Mouse (Mus musculus): ENCODE measurements around the gene Fnbp1.
A peak's percentile ranks its signal among the peaks of the same experiment; 100 is the strongest.
"Not testable (repeated sequence)": the region's sequence is repeated elsewhere in the genome, so short reads cannot be mapped to it uniquely, and the experiment has no call there.

The Fnbp1 gene

DNA sequence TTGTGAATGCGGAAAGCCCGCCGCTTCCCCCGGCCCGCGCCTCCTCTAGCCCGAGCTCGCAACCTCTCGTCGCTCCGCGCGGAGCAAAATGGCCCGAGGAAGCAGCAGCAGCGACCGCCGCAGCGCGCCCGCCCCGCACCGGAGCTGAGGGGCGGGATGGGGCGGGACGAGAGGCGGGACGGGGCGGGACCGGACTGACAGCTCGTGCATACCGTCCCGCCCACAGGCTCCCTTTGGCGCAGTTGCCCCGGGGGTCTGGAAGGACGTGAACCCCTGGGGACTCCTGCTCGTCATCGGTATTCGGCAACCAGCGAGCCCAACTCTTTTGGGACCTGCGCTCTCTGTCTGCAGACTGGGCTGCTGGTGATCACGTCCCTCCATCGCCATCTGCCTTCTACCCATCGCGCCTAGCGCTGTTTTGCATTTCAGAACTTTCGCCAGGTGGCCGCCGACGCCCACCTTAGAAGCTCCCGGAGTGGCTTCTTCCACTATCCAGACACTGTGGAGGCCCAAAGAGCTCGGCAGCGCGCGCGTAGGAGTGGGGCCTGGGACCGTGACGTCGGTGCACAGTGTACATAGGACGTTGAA is at the start of gene Fnbp1:
TSS of gene Fnbp1 (minus strand) at position 142 of the 588 bp plus-strand sequence.
- no peak for DNase-seq (ENCODE audit: extremely low read depth, low read depth)

DNA sequence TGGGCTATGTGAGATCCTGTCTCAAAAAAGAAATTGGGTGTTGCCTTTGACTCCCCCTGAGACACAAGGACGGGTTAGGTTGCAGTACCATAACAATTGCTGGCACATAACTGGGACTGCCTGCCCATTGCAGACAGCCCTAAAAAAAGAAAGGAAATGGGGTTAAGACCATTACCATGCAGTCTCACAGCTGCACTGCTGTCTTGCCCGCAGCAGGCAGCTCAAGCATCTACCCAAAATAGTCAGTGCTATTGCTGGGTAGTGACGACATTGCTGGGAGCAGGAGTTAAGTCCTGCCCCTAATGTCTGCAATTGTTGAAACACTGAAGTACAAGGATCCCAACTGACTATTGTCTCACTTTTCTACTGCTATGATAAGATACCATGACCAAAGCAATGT is 47.8 kb upstream of the Fnbp1 start:
- no peak for DNase-seq (ENCODE audit: extremely low read depth, low read depth)

DNA sequence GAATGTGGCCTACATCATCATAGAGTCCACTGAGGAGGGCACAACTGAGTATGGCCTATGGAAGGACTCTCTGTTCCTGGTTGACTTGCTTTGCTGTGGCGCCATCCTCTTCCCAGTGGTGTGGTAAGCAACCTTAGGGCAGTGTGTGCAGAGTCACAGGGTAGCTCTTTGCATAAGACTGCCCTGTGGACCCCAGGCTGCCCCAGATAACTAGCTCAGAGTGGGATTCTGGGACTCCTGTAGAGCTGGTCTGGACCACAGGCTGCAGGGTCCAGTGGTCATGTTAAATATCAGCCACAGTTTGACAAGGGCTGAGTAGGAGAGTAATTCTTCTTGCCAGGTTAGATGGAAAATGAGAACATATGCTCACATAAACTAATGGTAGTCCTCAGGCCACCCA is 46.9 kb upstream of the Fnbp1 start:
- DNase-seq (ENCODE audit: extremely low read depth, low read depth): no peak

DNA sequence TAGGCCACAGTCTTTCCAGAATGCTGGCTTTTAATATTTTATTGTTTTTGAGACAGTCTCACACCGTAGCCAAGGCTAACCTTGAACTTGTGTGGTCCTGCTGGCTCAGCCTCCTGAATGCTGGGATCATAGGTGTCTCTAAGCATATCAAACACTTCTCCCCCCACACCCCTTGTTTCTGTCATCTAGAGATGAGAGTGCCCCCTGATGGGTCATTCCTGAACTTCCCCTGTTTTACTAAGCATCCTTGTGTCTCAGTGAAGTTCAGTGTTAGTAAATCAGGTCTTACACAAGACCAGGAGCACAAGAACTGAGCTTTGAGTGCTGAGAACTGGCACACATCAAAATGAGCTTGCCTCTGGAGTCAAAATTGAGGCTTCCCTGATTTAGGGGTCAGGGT is 42.0 kb upstream of the Fnbp1 start:
- no peak for DNase-seq (ENCODE audit: extremely low read depth, low read depth)

DNA sequence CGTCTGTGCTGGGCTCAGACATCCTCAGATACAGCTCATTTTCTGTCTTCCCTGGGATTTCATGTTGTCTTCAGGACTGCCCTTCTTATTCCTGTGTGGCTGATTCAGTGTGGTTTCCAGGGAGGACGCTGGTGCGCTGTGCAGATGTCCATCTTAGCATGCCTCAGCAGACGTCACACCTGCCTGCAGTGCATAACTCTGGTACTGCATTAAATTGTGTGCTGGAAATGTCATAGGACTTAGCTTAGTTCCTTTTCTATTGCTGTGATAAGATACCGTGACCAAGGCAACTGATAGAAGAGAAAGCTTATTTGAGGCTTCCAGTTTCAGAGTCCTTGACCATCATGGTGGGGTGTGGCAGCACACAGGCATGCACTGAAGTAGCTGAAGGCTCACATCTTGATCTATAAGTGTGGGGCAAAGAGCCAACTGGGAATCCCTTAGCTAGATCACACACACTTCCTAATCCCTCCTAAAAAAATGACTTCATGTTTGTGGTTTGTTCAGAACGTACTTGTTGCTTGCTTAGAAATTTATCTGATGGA is 41.0 kb upstream of the Fnbp1 start:
- no peak for DNase-seq (ENCODE audit: extremely low read depth, low read depth)

DNA sequence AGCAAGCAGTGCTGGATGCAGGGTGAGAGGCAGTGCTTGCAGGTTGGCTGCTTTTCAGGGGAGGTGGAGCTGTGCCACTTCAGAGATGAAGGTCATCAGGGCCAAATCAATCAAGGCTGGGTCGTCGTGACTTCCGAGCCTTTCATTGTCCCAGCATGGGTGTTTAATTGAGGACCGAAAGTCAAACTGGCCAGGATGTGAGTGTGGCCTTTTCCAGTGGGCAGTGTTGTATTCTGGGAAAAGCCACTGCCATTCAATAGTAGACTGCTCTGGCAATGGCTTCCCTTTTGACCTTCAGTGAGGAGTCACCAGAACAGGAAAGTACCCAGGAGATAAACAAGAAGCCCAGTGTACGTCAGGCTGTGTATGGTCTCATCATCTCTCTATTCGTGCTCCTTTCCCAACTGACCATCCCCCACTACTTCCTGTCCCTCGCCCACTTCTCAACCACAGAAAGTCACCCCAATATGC is 38.3 kb upstream of the Fnbp1 start:
- no peak for DNase-seq (ENCODE audit: extremely low read depth, low read depth)

DNA sequence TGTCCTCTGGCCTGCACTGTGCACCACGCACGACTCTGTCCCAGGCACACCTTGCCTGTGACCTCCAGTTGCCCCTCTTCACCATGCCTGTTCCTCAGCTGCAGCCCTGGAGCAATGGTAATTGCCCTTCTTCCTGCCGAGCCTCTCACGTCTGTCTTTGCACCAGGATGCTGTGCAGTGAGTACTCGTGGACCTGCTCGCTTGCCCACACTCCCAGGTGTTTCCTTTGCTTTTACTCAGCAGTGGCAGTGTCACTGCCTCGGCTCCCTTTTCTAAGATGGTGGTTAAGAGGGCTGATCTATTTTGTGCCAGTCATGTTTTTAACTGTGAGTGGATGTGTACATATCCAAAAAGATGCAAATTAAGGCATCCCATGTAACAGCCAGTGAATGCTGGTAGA is 37.7 kb upstream of the Fnbp1 start:
- DNase-seq (ENCODE audit: extremely low read depth, low read depth): no peak

DNA sequence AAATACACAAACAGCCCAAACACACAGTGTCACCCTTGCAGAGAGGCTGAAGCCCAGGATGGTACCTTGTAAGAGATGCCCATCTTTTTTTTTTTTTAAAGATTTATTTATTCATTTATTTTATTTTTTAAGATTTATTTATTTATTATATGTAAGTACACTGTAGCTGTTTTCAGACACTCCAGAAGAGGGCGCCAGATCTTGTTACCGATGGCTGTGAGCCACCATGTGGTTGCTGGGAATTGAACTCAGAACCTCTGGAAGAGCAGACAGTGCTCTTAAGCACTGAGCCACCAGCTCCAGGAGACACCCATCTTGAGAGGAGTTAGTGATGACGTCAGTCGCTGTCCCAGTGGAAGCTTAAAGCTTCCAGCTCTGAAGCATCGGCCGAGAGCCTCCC is 36.8 kb upstream of the Fnbp1 start:
- DNase-seq (ENCODE audit: extremely low read depth, low read depth): not testable (repeated sequence)

DNA sequence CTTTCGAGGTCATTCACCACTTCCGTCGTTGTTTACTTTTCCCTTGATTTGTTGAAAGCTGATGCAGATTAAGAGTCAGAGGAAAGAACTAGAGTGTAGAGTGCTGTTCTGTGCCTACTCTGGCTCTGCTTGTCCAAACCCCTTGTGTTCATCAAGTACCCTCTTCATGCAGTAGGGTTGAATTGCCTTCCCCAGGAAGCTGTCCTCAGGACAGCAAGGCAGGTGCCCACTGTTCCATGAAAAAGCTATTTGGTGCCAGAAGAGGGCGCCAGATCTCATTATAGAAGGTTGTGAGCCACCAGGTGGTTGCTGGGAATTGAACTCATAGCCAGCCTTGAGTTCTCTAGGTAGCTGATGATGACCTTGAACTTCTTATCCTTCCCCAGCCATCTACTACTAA is 31.5 kb upstream of the Fnbp1 start:
- no peak for DNase-seq (ENCODE audit: extremely low read depth, low read depth)

DNA sequence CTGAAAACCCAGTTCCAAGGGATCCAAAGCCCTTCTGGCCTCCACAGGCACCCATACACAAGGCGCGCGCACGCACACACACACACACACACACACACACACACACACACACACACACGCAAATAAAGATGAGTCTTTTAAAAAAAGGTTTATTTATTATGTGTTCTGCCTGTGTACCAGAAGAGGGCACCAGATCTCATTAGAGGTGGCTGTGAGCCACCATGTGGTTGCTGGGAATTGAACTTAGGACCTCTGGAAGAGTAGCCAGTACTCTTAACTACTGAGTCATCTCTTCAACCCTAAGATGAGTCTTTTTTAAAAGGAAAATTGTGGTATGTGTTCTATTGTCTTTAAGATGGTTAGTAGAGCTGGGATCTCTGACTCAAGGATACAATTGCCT is 30.7 kb upstream of the Fnbp1 start:
- no peak for DNase-seq (ENCODE audit: extremely low read depth, low read depth)

DNA sequence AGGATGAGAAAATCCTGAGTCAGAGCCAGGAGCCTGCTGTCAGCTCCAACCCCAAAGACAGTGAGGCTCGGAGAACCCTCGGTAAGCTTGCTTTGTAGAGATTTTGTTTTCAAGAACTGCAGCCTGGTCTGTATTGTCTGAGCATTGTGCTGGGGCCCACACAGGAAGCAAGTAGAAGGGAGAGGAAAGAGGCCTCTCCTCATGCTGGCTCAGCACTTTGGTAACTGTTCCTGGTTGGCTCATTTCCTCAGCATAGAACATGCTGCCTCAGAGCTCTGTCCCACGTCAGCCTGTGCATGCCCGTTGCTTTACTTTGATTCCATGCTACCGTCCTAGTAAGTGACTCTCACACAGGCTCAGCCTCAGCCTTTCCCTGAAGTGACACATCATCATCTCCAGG is 30.2 kb upstream of the Fnbp1 start:
- no peak for DNase-seq (ENCODE audit: extremely low read depth, low read depth)

DNA sequence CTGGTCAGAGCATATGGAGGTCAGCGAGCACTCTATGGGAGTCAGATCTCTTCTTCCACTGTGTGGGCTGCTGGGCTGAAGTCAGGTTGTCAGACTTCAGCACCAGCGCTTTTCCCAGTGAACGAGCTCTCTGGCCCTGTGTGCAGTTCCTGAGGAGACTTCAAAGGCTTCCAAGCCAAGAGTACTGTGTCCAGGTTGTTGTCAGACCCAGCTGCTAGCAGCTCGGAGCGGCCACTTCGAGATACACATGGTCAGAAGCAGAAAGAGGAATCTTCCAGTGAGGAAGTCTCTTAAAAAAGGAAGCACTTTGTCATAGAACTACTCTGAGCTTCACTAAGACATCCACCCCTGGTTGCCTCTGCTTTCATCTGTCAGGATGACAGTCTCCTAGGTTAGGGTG is 28.4 kb upstream of the Fnbp1 start:
- DNase-seq (ENCODE audit: extremely low read depth, low read depth): no peak

DNA sequence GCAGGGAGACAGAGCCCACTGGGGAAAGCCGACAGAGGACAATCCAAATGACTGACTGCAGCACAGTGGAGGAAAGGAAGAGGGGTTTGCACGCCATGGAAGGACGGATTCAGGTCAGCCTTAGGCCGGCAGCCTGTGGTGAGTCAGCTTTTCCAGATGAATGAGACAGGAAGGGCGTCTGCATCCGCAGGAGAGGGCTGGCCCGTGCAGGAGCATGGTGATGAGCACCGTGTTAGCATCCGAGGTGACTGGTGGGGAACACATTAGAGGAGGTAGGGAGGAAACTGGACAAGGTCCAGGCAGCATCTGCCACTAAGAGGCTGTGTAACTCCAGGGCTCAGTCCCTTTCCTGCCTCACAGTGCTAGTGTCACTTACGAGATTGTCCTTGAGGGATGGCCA is 27.2 kb upstream of the Fnbp1 start:
- DNase-seq (ENCODE audit: extremely low read depth, low read depth): no peak

DNA sequence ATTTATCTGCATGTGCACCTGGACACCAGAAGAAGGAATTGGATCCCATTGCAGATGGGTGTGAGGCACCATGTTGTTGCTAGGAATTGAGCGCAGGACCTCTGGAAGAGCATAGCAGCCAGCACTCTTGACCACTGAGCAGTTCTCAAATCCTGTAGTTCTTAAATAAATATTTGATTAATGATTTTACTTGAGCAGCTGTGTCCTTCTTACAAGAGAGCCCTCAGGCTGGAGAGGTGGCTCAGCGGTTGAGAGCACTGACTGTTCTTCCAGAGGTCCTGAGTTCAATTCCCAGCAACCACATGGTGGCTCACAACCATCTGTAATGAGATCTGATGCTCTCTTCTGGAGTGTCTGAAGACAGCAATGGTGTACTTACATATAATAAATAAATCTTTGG is 25.8 kb upstream of the Fnbp1 start:
- DNase-seq (ENCODE audit: extremely low read depth, low read depth): not testable (repeated sequence)

DNA sequence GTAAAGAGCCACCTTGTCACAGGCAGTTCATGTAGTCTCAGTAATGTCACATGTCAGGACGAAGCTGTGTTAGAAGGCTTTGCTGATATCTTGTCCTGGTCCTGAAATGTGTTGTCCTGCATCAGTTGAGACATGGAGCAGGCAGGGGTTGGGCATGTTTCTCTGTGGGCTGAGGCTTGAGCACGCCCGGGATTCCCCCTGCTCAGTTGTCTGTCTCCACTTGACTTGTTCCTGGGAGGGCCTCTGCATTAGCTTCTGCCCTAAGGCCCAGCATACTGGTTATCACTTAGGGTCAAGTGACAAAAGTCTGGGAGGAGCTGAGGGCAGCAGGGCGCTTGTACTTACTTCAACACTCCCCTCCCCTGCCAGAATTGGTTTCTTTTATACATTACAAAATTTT is 23.7 kb upstream of the Fnbp1 start:
- DNase-seq (ENCODE audit: extremely low read depth, low read depth): no peak

DNA sequence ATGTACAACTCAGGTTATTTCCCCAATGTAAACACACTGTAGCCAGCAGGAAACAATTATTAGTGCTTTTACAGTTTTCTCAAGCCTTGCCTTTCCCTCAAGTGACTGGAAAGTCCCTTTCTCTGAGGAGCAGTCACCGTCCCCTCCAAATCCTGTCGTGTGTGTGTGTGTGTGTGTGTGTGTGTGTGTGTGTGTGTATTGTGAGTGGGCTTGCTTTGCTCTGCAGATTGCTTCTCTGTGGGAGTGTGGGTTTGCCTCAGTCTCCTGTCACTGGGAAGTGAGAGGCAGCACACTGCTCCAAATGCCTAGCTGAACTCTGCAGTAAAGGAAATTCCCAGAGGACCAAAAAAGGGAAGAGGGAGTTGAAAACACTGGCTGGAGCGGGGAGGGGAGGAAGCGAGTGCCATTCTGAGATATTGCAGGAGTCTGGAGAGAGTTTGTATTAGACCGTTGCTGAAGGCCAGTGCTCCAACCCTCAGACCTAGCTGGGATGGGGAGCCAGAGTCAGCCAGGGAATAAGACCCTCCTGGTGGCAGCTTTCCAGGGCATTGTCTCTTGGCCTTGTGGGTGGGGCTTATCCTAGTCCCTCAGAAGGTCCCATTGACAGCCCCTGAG is 23.1 kb upstream of the Fnbp1 start:
- no peak for DNase-seq (ENCODE audit: extremely low read depth, low read depth)

DNA sequence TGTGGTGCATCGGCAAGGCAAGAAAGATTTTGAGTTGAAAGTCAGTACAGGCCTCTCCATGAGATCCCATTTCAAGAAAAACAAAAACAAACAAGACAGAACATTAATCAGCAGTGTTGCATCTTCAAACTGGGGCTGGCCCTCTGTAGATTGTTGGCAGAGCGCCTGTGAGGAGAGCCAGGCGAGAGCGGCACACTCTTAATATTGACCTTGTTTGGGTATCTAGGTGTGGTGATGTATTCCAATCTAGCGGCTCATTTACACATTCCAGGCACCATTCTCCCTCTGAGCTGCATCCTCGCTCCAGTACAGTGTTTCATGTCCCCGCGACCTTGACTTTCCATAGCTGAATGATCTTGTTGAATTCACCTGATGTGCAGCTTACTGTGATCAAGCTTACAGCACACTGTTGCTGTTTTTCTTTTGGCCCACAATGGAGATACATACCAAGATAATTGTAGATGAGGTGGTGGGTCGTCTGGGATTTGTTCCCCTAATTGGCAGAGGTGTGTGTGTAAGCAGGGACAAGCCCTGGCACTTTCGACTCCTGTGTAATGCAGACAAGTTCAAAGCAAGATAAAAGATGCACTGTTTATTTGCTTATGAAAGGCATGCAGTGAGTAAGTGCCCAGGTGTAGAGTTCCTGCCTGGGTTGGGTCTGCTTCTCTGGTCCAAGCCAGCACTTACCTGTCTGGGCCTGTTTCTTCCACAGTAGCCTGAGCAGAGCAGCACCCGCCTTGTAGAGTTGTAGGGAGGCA is 21.7 kb upstream of the Fnbp1 start:
- no peak for DNase-seq (ENCODE audit: extremely low read depth, low read depth)

DNA sequence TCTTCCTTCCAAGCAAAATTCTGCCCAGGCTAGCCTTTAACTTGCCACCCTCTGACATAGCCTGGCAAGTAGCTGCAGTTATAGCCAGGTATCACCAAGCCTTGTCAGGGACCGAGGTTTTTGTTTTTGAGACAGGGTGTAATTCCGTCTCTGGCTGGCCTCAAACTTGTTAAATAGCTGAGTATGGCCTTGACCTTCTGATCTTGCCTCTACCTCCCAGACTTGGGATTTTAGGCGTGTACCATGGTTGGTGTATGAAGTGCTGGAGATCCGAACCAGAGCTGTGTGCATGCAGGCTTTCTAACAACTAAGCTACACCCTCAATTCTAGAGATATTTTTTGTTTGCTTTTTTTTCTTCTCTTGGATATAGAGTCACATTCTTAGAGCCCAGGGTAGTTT is 19.8 kb upstream of the Fnbp1 start:
- DNase-seq (ENCODE audit: extremely low read depth, low read depth): no peak

DNA sequence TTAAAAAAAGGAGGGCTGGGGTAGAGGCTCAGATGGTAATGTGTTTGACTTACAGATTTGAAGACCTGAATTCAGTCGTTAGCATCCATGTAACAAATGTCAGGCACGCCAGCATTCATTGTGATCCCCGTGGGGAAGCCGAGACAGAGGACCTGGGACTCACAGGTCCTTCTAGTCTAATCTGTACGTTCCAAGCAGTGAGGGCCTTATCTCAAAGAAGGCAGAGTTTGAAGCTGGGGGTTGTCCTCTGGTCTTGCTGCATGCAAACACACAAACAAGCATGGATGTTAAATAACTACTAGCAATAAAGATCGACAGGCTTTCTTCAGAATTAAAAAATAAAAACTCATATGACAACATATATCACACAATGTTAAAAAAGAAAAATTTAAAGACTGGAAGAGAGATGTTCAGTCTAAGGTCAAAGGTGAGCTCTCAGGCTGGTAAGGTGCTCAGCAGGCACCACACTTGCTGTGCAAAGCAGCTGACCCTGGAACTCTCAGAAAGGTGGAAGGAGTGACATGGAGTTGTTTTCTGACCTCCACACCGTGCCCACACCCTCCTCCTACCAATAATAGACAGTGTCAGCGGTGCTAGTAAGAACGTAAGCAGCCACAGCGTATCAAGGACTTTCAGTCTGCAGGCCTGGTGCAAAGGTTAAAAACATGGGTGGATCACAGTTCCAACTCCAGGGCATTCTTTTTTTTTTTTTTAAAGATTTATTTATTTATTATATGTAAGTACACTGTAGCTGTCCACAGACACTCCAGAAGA is 18.5 kb upstream of the Fnbp1 start:
- no peak for DNase-seq (ENCODE audit: extremely low read depth, low read depth)

DNA sequence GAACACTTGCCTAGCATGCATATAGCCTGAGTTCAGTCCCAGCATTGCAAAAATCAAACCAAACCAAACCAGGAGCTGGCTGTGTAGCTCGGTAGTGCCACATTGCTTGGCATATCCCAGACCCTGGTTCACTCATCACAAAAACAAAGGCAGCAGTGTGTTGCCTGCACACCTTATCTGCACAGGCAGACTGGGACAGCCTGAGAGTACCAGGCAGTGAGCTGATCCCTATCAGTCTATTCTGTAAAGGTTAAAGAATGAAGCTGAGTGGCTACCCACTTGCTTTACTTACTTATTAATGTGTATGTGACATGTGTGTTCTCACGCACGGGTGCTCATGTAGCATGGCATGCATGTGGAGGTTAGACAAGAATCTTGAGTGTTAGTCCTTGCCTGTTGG is 15.0 kb upstream of the Fnbp1 start:
- no peak for DNase-seq (ENCODE audit: extremely low read depth, low read depth)

DNA sequence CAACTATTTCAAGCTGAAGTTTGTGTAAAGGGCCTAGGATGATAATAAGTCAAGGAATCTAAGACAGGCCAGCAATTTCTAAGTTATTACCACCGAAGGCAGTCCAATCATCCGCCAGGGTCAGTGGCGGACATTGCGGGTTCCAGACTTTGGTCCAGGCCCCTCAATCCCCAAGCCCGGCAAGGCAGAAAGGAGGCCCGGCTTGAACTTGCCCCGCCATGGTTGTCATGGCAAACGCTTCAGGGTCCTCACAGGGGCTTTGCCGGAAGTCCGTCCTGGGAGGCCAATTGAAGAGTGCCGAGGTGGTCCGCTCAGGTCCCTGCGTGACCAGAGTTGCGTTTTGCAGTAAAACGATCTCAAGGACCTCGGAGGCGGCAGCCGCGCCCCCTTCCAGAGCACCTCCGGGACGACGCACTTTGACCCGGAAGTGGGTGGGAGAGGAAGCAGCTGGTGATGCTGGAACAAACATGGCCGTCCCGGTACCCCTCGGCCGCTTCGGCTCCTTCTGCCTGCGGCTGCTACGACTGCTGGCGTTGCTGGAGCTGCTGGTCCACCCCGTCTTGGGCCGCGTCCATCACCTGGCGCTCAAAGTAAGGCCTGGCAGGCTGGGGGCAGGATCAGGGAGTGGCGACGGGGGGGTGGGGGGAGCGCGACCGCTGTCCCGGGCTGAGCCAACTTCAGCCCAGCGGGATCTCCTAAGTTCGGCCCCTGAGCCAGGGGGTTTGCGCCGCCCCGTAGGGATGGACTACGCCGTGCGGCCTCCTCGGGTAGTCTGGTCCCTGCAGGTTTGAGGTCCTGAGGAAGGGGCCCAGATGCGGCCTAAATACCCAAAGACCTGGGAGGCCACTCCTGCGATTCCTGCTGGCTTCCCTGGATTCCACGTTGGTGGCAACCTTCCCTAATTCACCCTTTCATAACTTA is 10.3 kb upstream of the Fnbp1 start, which contains the start of gene Gpr107:
TSS of gene Gpr107 (plus strand) at position 425 of the 921 bp plus-strand sequence.
- peak; percentile 57 for DNase-seq (ENCODE audit: extremely low read depth, low read depth)
